Mouse (Mus musculus): Measurements from ENCODE around the gene Sesn3. TPM values are rescaled to one million over a fixed set of nuclear protein-coding genes. Genes with fewer than 3 reads are reported as not detected.
"Not testable (repeated sequence)": the region's sequence is repeated elsewhere in the genome, so short reads cannot be mapped to it uniquely, and the experiment has no call there.

Sesn3 gene
- polyA plus RNA-seq, 1 experiment from 2014 or later = 16.3 TPM

DNA sequence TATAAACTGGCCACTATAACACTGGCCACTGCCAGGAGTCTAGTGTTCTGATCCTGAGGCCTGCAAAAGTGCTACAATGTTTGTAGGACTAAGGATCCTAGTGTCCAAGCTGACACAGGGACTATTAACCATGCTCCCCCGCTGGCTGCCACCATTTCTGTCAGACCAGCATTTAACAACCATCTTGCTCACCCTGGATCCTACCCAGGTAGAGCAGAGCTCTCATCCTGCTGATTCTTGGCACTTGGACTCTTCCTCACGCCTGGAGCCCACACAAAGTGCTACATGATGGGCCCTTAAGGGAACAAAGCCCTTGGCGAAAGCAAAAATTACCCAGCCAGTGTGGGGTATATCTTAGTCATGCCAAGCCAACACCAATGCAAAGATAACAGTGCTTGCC lies 62.0 kb downstream of the Sesn3 start:
- Histone ChIP-seq H3K4me1 (replicated peaks) (no peaks in the 10 kb centered on the region), H3K9ac (no peak overlapping the region), H3K27ac (no peak overlapping the region), H3K4me3 (replicated peaks) (no peak overlapping the region), H3K9me3 (no peaks in the 10 kb centered on the region), H3K4me2 (replicated peaks) (no peak overlapping the region), H3K36me3 (no peaks in the 10 kb centered on the region), H3K27me3 (replicated peaks) (no peaks in the 10 kb centered on the region)
- WGBS = 95% methylated on average over 3 of the region's 3 CpGs
- ATAC-seq = no peak

DNA sequence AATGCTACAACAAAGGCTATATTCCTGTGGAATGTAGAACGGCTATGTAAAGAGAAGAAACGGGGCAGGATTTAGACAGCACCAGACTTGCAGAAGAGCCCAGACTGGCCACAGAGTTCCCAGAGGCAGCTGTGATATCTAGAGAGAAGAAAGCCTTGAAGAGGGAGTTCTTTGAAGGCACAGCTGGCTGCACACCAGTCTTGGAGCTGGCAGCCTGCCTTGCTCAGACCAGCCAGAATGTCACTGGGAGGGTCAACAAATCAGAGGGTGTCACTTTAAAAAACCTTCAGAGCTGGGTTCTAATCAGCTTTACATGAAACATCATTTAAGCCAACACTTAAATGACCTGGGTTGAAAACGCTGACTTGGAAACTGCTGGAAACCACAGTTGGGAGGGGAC lies 63.8 kb downstream of the Sesn3 start:
- ATAC-seq = no peak
- no peak overlapping the region for H3K4me2 ChIP-seq (replicated peaks)
- H3K4me1 ChIP-seq (replicated peaks) = no peaks in the 10 kb centered on the region
- no peak overlapping the region for H3K4me3 ChIP-seq (replicated peaks)
- no peak overlapping the region for H3K9ac ChIP-seq
- no peak overlapping the region for H3K27ac ChIP-seq
- H3K36me3 ChIP-seq = no peaks in the 10 kb centered on the region
- 58% methylated on average over 3 of the region's 3 CpGs for WGBS
- no peaks in the 10 kb centered on the region for H3K27me3 ChIP-seq (replicated peaks)
- H3K9me3 ChIP-seq = no peaks in the 10 kb centered on the region

DNA sequence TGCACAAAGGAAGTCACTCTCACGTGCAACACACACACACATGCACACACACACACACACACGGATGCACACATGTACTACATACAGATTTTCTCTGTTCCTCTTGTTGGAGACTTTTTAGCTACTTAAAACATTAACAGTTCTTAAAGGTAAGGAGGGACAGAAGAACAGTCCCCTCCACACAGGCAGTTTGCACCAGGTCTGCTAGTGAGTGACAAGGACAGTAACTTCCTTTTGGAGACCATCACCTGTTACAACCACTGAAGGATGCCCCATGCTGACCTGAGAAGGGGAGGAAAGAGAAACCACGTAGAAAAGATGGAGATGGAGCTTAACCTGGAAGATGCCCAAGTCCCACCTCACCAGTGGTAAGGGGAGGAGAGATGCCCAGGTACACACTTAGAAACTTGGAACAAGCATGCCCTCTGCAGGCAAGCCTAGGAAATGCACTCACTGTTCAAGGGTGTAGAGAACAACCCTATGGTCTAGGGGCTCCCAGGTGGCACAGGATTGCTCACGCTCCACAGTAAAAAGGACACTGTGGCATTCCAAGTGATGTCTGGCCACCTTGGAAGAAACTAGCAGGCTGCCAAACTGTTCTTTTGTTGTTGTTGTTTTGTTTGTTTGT lies 67.3 kb downstream of the Sesn3 start:
- Histone ChIP-seq H3K9me3 (no peaks in the 10 kb centered on the region), H3K4me1 (replicated peaks) (no peaks in the 10 kb centered on the region), H3K4me2 (replicated peaks) (no peak overlapping the region), H3K9ac (no peak overlapping the region), H3K27ac (no peak overlapping the region), H3K4me3 (replicated peaks) (no peak overlapping the region), H3K36me3 (no peaks in the 10 kb centered on the region), H3K27me3 (replicated peaks) (no peaks in the 10 kb centered on the region)
- WGBS = 65% methylated on average over 4 of the region's 4 CpGs
- peak; percentile 76 for ATAC-seq

DNA sequence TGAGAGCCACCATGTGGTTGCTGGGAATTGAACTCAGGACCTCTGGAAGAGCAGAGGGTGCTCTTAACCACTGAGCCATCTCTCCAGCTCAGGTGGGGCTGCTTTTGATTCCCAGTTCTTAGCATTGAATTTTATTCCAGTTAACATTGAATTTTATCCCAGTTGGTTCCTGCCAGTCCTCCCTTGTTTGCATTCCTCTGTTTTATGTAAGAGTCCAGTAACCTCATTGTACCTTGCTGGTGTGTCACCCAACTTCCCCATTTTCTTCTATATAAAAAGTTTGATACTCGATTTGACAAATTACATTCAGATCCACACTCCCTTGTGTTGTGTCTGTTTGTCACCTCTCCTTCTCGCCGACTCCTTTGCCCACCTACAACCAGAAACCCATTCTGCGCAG lies 71.0 kb downstream of the Sesn3 start:
- H3K9ac ChIP-seq; H3K4me2 ChIP-seq (replicated peaks); H3K27me3 ChIP-seq (replicated peaks); H3K4me1 ChIP-seq (replicated peaks); H3K36me3 ChIP-seq; H3K9me3 ChIP-seq; H3K4me3 ChIP-seq (replicated peaks); H3K27ac ChIP-seq; ATAC-seq: not testable (repeated sequence)
- WGBS = 94% methylated on average over 4 of the region's 4 CpGs

DNA sequence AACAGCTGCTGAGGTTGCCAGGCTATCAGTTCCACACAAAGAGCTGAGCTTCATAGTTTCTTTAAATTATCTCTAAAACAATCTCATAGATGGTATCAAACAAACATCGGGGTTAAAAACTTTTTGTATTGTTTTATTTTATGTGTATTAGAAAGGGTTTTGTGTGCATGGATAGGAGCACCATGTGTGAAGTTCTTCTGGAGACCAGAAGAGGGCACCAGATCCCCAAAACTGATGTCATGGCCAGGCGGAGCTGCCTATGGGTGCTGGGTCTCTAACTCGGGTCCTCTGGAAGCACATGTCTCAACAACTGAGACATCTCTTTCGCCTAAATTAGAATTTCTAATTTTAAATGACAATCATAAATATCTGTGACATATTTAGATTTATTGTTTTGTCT lies 73.5 kb downstream of the Sesn3 start:
- WGBS = 61% methylated on average over 4 of the region's 4 CpGs
- Histone ChIP-seq H3K36me3 (no peaks in the 10 kb centered on the region), H3K9me3 (no peaks in the 10 kb centered on the region), H3K4me3 (replicated peaks) (no peak overlapping the region), H3K27ac (no peak overlapping the region), H3K27me3 (replicated peaks) (no peaks in the 10 kb centered on the region), H3K4me2 (replicated peaks) (no peak overlapping the region), H3K4me1 (replicated peaks) (no peaks in the 10 kb centered on the region), H3K9ac (no peak overlapping the region)
- ATAC-seq = no peak

DNA sequence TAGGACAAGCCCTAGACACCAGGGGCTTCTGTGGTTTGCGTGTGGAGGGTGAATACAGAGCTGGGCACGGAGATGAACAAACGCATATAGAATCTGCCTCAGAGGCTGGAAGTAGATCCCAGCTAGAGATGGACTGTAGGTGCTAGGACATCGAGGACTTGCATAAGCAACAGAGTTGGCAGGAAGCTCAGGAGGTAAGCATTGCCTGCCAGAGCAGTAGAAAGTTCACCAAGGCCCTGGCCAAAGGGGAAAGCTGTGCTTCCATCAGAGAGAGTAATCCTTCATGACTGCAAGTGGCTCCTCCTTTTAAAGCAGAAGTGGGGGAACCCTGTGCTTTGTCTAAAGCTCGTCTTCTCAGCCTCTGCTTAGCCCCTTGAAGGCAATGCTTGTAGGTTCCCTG lies 74.5 kb downstream of the Sesn3 start:
- Histone ChIP-seq H3K9me3 (no peaks in the 10 kb centered on the region), H3K9ac (no peak overlapping the region), H3K4me3 (replicated peaks) (no peak overlapping the region), H3K36me3 (no peaks in the 10 kb centered on the region), H3K4me2 (replicated peaks) (no peak overlapping the region), H3K27me3 (replicated peaks) (no peaks in the 10 kb centered on the region), H3K27ac (no peak overlapping the region), H3K4me1 (replicated peaks) (no peaks in the 10 kb centered on the region)
- WGBS = 81% methylated on average over 5 of the region's 5 CpGs
- ATAC-seq = no peak

DNA sequence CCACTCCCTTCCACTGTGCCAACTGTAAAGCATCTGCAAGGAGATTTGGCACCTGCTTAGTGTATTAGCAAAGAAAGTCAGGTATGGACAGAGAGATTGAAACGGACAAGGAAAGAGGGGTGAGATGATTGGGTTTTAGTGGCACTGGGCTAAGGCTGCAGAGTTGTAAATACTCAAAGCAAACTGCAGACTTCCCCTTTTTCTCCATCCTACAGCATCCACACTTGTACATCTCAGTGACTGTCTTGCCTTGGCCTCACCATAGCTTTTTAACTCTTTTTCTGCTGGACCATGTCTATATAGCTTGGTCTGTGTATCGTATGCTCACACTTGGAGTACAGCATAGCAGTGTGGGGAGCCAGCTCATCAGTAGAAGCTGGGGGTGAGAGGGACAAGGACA lies 75.9 kb downstream of the Sesn3 start:
- Histone ChIP-seq H3K27ac (no peak overlapping the region), H3K9me3 (no peaks in the 10 kb centered on the region), H3K4me1 (replicated peaks) (no peaks in the 10 kb centered on the region), H3K4me2 (replicated peaks) (no peak overlapping the region), H3K9ac (no peak overlapping the region), H3K36me3 (no peaks in the 10 kb centered on the region), H3K4me3 (replicated peaks) (no peak overlapping the region), H3K27me3 (replicated peaks) (no peaks in the 10 kb centered on the region)
- ATAC-seq = no peak
- 66% methylated on average over 2 of the region's 2 CpGs for WGBS

DNA sequence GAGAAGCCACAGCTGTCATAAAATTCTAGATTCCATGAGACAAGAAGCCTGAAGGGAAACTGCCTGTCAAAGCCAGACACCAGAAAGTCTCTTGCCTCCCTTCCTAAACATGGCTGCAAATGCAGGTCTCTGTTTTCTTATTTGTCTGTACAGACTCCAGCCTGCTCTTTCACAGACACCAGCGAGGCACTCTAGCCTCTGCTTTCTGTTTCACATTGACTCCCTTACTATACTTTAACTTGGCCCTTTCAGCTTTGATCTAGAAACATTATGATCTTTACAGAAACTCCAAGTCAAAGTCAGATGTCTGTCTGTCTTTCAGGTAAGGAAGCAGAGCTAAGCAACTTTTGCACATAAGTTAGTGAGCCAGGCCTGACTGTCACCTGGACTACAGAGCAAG lies 77.5 kb downstream of the Sesn3 start:
- Histone ChIP-seq H3K4me2 (replicated peaks) (no peak overlapping the region), H3K4me3 (replicated peaks) (no peak overlapping the region), H3K9me3 (no peaks in the 10 kb centered on the region), H3K9ac (no peak overlapping the region), H3K27me3 (replicated peaks) (no peaks in the 10 kb centered on the region), H3K27ac (no peak overlapping the region), H3K4me1 (replicated peaks) (no peaks in the 10 kb centered on the region), H3K36me3 (peaks cover 6% of the 10 kb centered on the region; the same call in 1 of the 2 replicates)
- no peak for ATAC-seq
- 80% methylated on average over 1 of the region's 1 CpGs for WGBS

DNA sequence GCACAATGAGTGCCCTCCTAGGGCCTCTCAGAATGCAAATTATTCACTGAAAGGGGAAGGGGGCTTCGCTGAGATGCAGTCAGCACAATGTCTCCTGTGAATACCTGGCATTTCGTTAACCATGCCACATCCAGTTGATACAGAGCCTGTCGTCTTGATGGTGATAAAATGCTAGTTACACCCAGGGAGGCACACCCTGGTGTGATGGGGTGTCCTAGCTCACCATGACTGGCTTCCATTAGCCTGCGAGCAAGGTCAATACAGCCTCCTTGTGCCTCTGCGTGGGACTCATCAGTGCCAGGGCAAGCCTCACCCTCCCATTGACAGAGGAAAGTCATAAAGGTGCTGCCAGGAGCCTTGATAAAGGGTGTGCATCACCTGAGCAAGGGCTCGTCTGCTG lies 80.0 kb downstream of the Sesn3 start:
- no peaks in the 10 kb centered on the region for H3K27me3 ChIP-seq (replicated peaks)
- peaks cover 9% of the 10 kb centered on the region; the same call in 1 of the 2 replicates for H3K36me3 ChIP-seq
- H3K4me3 ChIP-seq (replicated peaks) = no peak overlapping the region
- H3K27ac ChIP-seq = no peak overlapping the region
- no peak overlapping the region for H3K9ac ChIP-seq
- no peaks in the 10 kb centered on the region for H3K4me1 ChIP-seq (replicated peaks)
- no peak for ATAC-seq
- H3K4me2 ChIP-seq (replicated peaks) = no peak overlapping the region
- H3K9me3 ChIP-seq = no peaks in the 10 kb centered on the region
- WGBS = 81% methylated on average over 6 of the region's 6 CpGs

DNA sequence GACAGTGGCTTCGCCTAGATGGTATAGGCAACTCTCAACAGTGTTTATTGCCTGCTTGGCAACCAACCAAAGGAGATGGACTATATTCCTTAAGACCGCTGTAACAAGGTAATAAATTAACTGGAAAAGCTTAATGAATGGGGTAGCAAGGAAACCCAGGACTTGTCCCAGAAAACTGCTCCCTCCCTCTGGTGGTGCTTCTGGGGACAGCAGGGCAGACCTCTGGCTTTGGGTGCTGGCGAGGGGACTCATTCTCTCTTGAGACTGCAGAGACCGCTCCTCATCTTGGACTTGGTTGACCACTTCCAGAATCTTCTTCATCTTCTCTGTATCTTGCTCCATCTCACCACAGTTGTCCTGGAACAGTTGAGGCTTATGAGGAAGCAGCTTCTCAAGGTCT lies 82.2 kb downstream of the Sesn3 start:
- Histone ChIP-seq H3K4me3 (replicated peaks) (no peak overlapping the region), H3K9me3 (no peaks in the 10 kb centered on the region), H3K9ac (no peak overlapping the region), H3K36me3 (peaks cover 9% of the 10 kb centered on the region; the same call in 1 of the 2 replicates), H3K27me3 (replicated peaks) (no peaks in the 10 kb centered on the region), H3K27ac (no peak overlapping the region), H3K4me1 (replicated peaks) (no peaks in the 10 kb centered on the region), H3K4me2 (replicated peaks) (no peak overlapping the region)
- WGBS = 84% methylated on average over 4 of the region's 4 CpGs
- ATAC-seq = no peak

DNA sequence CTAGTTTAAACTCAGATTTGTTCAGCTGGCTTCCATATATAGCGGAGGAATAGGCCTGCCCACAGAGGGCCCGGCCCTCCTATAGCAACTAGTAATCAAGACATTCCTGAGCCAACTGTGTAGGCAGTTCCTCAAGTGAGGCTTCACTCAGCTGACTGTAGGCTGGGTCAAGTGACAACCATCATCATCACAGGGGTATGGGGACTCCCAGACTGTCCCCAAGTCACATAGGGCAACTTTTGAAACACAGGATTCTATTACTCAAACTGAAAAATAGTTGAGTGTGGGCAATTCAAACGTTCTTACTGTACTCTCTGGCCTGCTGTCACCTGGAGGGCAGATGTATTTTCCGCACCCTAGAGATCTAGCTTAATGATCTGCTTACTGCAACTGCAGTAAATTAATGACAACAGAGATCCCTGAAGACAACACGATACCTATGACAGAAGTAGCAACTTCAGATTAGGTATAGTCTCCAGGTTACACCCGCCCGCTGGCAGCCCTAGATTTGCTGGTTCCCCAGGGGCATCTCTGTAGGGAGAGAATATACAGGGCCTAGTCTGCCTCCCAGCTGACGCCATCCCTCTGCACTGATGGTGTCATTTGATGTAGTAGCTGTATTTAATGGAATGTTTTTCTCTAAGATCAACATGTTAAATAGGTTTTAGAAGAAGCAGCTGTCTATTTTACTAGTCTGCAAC lies 87.4 kb downstream of the Sesn3 start:
- no peak for ATAC-seq
- Histone ChIP-seq H3K4me1 (replicated peaks) (0 out of 2 replicates have a peak, but pooled peaks cover 3% of the 10 kb centered on the region), H3K27me3 (replicated peaks) (no peaks in the 10 kb centered on the region), H3K4me3 (replicated peaks) (no peak overlapping the region), H3K9me3 (no peaks in the 10 kb centered on the region), H3K9ac (no peak overlapping the region), H3K4me2 (replicated peaks) (no peak overlapping the region), H3K36me3 (peaks cover 5% of the 10 kb centered on the region; the same call in 1 of the 2 replicates), H3K27ac (no peak overlapping the region)
- WGBS = 87% methylated on average over 8 of the region's 8 CpGs

DNA sequence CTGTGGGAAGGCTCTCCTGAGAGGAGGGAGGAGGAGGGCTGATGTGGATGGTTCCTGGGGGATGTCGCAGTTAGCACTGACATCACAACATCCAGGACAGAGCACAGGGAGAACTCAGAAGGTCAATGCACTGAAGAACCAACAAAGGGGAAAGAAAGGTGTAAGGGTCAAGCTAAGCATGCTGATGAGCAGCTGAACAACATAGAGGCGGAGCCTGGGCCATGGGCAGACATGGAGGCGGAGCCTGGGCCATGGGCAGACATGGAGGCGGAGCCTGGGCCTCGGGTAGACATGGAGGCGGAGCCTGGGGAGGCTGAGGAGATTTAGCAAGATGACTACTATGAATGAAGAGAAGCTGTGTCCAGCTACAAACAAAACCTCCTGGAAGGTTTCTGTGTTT lies 88.7 kb downstream of the Sesn3 start:
- Histone ChIP-seq H3K36me3 (0 out of 2 replicates have a peak, but pooled peaks cover 1% of the 10 kb centered on the region), H3K4me3 (replicated peaks) (no peak overlapping the region), H3K27me3 (replicated peaks) (no peaks in the 10 kb centered on the region), H3K9ac (no peak overlapping the region), H3K27ac (no peak overlapping the region), H3K4me1 (replicated peaks) (0 out of 2 replicates have a peak, but pooled peaks cover 3% of the 10 kb centered on the region), H3K4me2 (replicated peaks) (no peak overlapping the region), H3K9me3 (no peaks in the 10 kb centered on the region)
- ATAC-seq = peak; percentile 69; the same call in 1 of the 2 replicates
- 81% methylated on average over 6 of the region's 6 CpGs for WGBS

DNA sequence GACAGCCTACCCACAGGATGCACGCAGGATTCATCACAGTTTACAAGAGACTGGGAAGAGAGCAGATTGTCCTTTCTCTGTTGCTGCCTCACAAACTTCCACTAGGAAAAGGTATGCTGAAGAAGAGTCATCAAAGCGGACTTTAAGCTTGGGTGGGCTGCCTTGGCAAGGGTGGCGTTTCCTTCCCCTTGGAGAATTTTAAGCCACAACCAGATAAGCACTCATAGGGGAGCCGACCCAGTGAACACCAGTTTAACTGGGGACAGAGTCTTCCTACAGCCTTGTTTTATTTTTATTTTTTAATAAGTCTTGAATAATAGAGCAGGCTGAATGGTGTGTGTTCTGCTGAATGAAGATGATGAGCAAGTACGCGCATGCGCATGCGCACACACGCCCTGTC lies 89.9 kb downstream of the Sesn3 start:
- Histone ChIP-seq H3K27me3 (replicated peaks) (no peaks in the 10 kb centered on the region), H3K4me3 (replicated peaks) (no peak overlapping the region), H3K4me1 (replicated peaks) (0 out of 2 replicates have a peak, but pooled peaks cover 3% of the 10 kb centered on the region), H3K4me2 (replicated peaks) (no peak overlapping the region), H3K9me3 (no peaks in the 10 kb centered on the region), H3K27ac (no peak overlapping the region), H3K36me3 (peaks cover 8% of the 10 kb centered on the region; the same call in 1 of the 2 replicates), H3K9ac (no peak overlapping the region)
- WGBS = 94% methylated on average over 9 of the region's 9 CpGs
- no peak for ATAC-seq
